Mouse (Mus musculus) testis, adult 2 months (tissue): ENCODE measurements around the gene Glb1l2. TPM values are rescaled to one million over a fixed set of nuclear protein-coding genes. Genes with fewer than 3 reads are reported as not detected.

Experiments
- H3K27ac ChIP-seq: fragments of 200-500 bp; 2 replicates; pipeline ENCODE4 v1.5.1; 2012; ENCODE audit warnings: low read depth, low read length; ENCODE audit not compliant: control insufficient read depth, insufficient read depth
- H3K27me3 ChIP-seq: fragments of 200-500 bp; 2 replicates; pipeline ENCODE4 v1.6.1; 2012; ENCODE audit warnings: mild to moderate bottlenecking, low read length, moderate library complexity; ENCODE audit not compliant: control insufficient read depth, insufficient read depth
- H3K36me3 ChIP-seq: fragments of 200-500 bp; 2 replicates; pipeline ENCODE4 v1.6.1; 2012; ENCODE audit warnings: mild to moderate bottlenecking, low read length; ENCODE audit not compliant: control insufficient read depth, insufficient read depth
- H3K4me1 ChIP-seq: fragments of 200-500 bp; 2 replicates; pipeline ENCODE4 v1.6.1; 2012; ENCODE audit warnings: low read length; ENCODE audit not compliant: control insufficient read depth, insufficient read depth
- H3K4me3 ChIP-seq: fragments of 200-500 bp; 2 replicates; pipeline ENCODE4 v1.5.1; 2012; ENCODE audit warnings: low read depth, mild to moderate bottlenecking, low read length, moderate library complexity, mixed read lengths; ENCODE audit not compliant: control insufficient read depth
- CTCF ChIP-seq: fragments of 200-500 bp; IDR thresholded peaks from 2 replicates; pipeline ENCODE4 v1.5.1; 2012; ENCODE audit warnings: low read depth, mild to moderate bottlenecking, inconsistent platforms, low read length, moderate library complexity; ENCODE audit not compliant: control insufficient read depth, insufficient read depth, insufficient replicate concordance
- POLR2A ChIP-seq: fragments of 200-500 bp; IDR thresholded peaks from 2 replicates; pipeline ENCODE4 v1.6.1; 2012; ENCODE audit warnings: low read depth, mild to moderate bottlenecking, inconsistent platforms, low read length, moderate library complexity; ENCODE audit not compliant: control insufficient read depth
- polyA plus RNA-seq: library from polyadenylated mRNA; depleted of rRNA; stranded (reverse); fragments of >200 nt; gene quantifications from 2 replicates; pipeline ENCODE4 v1.2.3, GENCODE M21; 2012

The Glb1l2 gene
- polyA plus RNA-seq, 1 experiment, result 7.3 TPM

GRCm38 (mm10) chr9:26760576-26760975 lies 45.7 kb downstream of the Glb1l2 start:
- Histone ChIP-seq H3K36me3 (no peaks in the 10 kb centered on the region), H3K27ac (no peak overlapping the region), H3K4me3 (no peak overlapping the region), H3K4me1 (no peaks in the 10 kb centered on the region), H3K27me3 (no peaks in the 10 kb centered on the region)
- TF ChIP-seq POLR2A, result no peak
- no peak for TF ChIP-seq CTCF

- Histone ChIP-seq H3K4me3 (no peak overlapping the region), H3K27me3 (no peaks in the 10 kb centered on the region), H3K36me3 (no peaks in the 10 kb centered on the region), H3K27ac (no peak overlapping the region), H3K4me1 (no peaks in the 10 kb centered on the region)
- TF ChIP-seq POLR2A (no peak), CTCF (peak; percentile 12; the same call in 1 of the 2 replicates)
Measured at GRCm38 (mm10) chr9:26760081-26760480, 46.2 kb downstream of the Glb1l2 start.

GRCm38 (mm10) chr9:26748893-26749292 lies 57.4 kb downstream of the Glb1l2 start:
- Histone ChIP-seq H3K4me1 (no peaks in the 10 kb centered on the region), H3K4me3 (no peak overlapping the region), H3K27me3 (no peaks in the 10 kb centered on the region), H3K27ac (no peak overlapping the region), H3K36me3 (no peaks in the 10 kb centered on the region)
- TF ChIP-seq POLR2A, result no peak
- TF ChIP-seq CTCF, result no peak

- TF ChIP-seq CTCF (no peak), POLR2A (no peak)
- Histone ChIP-seq H3K4me3 (no peak overlapping the region), H3K36me3 (no peaks in the 10 kb centered on the region), H3K27me3 (no peaks in the 10 kb centered on the region), H3K27ac (no peak overlapping the region), H3K4me1 (no peaks in the 10 kb centered on the region)
Measured at GRCm38 (mm10) chr9:26747121-26747520, 59.1 kb downstream of the Glb1l2 start.

GRCm38 (mm10) chr9:26742817-26743216 lies 63.5 kb downstream of the Glb1l2 start:
- no peaks in the 10 kb centered on the region for H3K27me3 ChIP-seq
- no peaks in the 10 kb centered on the region for H3K36me3 ChIP-seq
- H3K4me1 ChIP-seq, result no peaks in the 10 kb centered on the region
- TF ChIP-seq POLR2A (no peak), CTCF (no peak)
- no peak overlapping the region for H3K27ac ChIP-seq
- H3K4me3 ChIP-seq, result no peak overlapping the region

GRCm38 (mm10) chr9:26737116-26737515 lies 69.2 kb downstream of the Glb1l2 start:
- Histone ChIP-seq H3K36me3 (no peaks in the 10 kb centered on the region), H3K4me1 (peaks cover 11% of the 10 kb centered on the region), H3K27me3 (no peaks in the 10 kb centered on the region), H3K4me3 (no peak overlapping the region), H3K27ac (no peak overlapping the region)
- no peak for TF ChIP-seq POLR2A
- TF ChIP-seq CTCF, result no peak

- H3K36me3 ChIP-seq, result no peaks in the 10 kb centered on the region
- no peak overlapping the region for H3K27ac ChIP-seq
- H3K27me3 ChIP-seq, result no peaks in the 10 kb centered on the region
- peaks cover 11% of the 10 kb centered on the region for H3K4me1 ChIP-seq
- TF ChIP-seq POLR2A, result no peak
- TF ChIP-seq CTCF, result no peak
- peak overlapping the region; percentile 70 for H3K4me3 ChIP-seq
Measured at GRCm38 (mm10) chr9:26733986-26734385, 72.3 kb downstream of the Glb1l2 start.
